Mouse (Mus musculus): ENCODE data around the gene Dnajc1.

Dnajc1 gene

DNA sequence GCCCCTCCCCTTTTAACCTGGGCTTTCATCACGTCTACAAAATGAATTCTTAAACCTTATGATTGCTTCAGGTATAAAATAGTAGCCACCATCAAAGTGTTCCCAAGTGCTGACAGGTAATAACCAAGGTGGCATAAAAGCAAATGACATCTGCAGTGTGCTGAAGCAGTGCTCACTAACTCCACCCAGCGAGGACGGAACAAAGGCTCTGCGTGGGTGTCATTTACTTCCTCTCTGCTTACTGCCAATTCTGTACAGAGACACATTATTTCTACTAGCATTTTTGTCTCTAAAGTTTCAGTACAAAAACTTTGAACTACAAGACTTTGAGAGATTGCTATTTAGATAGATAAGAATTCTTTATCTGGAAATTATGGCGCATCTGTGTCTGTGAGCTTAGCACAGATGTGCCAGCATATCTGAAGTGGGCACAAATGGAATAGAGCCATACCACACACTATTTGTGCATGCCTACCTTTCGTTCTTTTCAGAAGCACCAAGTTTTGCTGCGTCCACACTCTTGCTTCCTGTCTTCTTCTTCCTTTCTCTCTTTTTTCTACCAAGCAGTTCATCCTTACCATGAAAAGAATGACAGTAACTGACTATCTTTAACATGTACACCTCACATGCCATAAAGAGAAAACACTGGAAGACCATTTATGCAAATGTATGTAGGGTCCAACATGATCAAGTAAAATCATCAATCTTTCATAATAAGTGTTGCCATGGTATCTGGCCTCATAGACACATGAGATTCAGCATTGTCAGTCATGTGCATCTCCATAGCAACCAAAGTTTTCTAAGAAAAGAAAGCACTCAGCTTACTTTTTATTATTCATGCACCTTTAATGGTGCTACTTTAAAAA is 85.0 kb downstream of the Dnajc1 start:
- no peak for DNase-seq (ENCODE audit: extremely low read depth, low read depth, low spot score)

DNA sequence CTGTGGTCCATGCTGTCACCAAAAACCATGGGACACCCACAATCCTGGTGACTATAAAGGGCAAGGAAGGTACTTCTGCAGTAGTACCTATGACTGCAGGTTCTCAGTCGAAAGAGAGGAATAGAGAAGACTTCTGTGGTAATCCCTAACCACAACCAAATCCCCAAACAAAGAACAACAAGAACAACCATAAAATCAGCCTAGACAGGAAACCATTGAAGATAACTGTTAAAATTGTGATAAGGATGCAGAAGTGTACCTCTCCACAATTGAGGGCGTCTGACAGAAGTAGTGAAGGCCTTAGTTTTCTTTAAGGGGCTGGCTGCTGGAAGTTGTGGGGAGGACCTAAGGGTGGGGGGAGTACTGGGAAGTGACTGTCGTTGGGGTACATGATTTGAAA is 91.7 kb downstream of the Dnajc1 start:
- DNase-seq (ENCODE audit: extremely low read depth, low read depth, low spot score): no peak

DNA sequence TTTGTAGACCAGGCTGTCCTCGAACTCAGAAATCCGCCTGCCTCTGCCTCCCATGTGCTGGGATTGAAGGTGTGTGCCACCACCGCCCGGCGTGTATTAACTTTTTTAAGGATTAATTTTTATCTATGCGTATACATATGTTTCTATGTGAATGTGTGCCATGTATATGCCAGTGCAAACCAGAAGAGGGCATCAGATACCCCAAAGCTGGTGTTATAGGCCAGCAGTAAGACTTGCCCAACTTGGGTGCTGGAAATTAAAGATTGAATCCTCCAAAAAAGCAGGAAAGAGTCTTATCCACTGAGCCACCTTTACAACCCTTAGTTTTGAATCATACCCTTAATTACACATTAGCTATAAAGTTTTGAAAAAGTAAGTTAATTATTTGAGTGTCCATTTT is 107.5 kb downstream of the Dnajc1 start:
- no peak for DNase-seq (ENCODE audit: extremely low read depth, low read depth, low spot score)

DNA sequence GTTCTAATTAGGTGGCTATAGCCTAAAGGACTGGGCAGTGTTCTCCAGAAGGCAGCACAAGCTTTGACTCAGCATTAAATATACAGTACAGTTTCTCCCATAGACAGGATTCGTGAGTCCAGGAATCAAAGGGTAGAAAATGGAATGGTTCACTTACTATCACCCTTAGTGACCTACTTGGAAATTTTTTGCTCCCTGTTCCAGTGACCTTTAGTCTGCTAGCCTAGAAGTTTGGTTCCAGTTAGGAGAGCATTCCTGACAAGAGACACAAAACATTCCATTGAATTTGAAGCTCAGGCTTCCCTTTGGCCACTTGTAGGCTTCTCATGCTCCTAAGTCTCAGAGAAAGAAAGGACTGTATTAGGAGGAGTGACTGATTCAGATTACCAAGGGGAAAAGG is 126.9 kb downstream of the Dnajc1 start:
- no peak for DNase-seq (ENCODE audit: extremely low read depth, low read depth, low spot score)

DNA sequence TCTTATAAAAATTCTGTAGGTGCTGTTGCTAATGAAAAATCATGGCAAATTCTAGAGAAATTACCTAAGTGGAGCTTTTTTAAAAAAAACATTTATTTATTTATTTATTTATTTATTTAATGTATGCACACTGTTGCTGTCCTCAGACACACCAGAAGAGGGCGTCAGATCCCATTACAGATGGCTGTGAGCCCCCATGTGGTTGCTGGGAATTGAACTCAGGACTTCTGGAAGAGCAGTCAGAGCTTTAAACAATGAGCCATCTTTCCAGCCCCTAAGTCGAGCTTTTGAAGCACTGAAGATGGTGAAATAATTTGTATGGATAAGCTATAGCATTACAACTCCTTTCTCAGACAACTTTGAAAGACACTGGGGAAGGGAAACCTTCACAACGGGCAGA is 128.1 kb downstream of the Dnajc1 start:
- no peak for DNase-seq (ENCODE audit: extremely low read depth, low read depth, low spot score)

DNA sequence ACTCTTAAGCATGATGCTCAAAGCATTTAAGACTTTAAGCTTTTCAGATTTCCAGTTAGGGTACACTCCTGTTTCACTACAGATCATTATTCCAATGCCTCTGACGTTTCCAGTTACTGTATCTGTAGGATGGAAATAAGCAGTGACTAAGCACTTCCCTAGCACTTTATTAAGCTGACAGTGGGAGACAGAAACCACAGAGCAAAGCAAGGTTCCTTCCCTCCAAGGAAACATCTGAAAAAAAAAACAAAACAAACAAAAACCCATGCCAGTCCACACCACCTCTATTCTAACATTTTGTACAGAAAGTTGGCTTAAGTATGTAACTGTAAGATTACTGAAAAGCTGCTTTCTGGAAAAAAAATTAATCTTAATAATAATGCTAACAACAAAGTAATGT is 130.3 kb downstream of the Dnajc1 start:
- DNase-seq (ENCODE audit: extremely low read depth, low read depth, low spot score): no peak

DNA sequence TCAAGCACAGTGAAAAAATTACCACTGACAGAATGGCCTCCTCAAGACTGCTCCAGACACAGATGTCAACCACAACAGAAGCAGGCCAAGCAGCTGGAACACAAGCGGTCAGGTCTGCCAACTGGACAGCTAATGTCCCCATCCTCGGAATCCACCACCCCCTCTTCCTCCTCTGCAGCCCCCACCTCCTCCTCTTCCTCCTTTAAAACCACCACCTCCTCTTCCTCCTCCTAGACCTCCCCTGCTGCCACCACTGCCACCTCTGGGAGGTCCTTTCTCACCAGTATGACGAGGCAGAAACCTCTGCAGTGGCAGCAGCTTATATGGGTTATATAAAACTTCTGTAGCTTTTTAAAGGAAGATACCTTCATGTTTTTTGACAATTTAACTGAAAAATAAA is 143.4 kb downstream of the Dnajc1 start:
- DNase-seq (ENCODE audit: extremely low read depth, low read depth, low spot score): no peak

DNA sequence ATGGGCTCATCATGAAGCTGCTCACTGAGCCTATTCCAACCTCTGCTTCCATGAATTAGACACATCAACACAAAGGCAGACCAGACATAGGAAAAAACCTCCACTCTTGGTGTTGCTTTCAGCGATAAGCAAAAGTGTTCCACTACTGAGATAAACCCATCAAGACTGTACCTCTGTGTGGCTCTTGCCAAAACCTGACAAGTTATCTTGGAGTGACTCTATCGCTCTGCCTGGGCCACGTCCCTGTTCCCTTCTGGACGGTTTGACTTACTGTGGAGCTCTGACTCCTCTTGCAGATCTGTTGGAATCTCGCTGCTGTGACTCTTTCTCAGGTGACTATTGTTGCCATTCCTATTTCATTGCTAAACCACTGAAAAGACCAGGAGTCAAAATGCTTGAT is 157.1 kb downstream of the Dnajc1 start:
- no peak for DNase-seq (ENCODE audit: extremely low read depth, low read depth, low spot score)

DNA sequence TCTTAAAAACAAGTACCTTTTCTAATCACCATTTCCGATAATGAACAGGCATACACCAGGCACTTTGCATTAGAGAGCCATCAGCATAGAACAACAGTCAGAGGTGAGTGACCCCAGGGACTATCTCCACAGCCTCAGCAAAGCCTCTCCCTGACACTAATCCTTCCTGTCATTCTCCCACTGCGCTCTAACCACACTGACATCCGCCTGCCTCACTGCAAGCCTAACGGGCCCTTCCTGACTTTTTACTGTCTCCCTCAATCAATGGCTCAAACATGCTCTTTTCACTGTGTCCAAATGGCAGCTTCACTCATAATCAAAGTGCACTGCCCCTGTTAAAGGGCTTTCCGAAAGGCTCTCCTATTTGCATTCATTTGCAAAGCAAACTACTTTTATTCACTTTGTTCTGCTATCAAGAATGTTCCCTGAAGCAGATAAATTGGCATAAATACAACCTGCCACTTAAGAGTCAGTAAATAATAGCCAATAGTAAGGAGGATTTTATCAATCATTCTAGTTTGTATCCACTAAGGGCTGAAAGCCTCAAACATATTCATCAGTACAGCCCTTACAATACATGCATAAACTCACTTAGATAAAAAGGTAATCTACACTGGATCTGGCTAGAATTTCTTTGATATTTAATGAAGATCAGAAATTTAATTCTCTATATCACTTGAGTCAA is 159.6 kb downstream of the Dnajc1 start:
- DNase-seq (ENCODE audit: extremely low read depth, low read depth, low spot score): no peak

DNA sequence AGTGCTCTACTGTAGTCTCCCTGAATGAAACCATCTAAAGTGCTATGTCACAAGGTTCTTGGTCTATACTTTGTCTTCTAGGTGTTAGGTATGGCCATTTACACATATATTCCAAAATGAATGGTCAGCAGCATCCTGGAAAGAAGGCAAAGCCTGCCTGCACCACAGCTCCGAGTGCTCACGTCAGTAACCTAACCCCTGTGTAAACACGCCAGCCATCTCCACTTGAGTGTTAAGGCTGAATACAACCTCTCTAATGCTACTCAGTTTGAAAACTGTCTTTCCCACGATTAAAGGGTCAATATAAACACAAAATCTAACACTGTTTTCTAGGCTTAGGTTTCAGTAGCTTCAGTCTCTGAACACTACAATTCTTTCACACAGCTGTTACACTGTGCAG is 161.5 kb downstream of the Dnajc1 start:
- DNase-seq (ENCODE audit: extremely low read depth, low read depth, low spot score): no peak

DNA sequence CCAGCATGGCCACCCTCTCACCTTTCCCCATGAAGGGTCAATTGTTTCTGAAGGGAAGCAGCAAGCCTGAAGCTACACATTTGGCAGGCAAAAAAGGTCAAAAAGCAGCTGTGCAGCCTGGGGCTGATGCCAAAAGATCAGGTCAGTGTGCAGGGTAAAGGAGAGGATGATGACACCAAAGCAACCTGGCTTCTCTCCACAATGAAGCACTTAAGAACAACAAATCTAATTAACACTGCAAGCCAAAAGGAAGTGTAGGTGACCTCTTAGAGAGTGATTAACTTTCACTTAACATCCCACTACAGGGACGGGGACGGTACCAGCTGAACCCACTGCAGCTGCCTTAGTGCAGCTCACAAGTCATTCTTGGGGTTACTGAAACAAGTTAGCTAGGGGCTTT is 163.4 kb downstream of the Dnajc1 start:
- no peak for DNase-seq (ENCODE audit: extremely low read depth, low read depth, low spot score)

DNA sequence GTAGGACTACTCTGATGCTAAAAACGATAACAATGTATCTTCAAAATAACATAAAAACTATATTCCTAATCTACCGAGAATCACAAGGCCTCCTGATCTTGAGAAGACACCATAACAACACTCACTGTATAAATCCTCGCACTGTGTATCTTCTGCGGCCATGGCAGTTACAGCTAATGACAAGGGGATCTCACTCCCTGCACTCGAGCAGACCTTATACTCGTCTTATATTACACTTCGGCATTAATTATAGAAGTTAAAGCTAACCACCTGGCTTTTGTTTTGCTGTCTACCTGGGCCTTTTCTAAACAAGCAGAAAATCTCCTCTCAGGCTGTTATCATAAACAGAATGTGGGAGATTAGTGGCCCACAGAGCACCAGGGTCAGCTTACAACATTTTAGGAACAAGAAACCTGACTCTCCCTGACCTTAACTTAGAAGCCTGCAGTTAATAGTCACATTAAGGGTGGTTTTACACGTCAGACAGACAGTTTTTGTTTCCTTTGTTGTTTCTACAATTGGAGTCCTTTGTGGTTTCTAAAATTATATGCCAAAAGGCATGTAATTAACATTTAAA is 164.1 kb downstream of the Dnajc1 start:
- no peak for DNase-seq (ENCODE audit: extremely low read depth, low read depth, low spot score)

DNA sequence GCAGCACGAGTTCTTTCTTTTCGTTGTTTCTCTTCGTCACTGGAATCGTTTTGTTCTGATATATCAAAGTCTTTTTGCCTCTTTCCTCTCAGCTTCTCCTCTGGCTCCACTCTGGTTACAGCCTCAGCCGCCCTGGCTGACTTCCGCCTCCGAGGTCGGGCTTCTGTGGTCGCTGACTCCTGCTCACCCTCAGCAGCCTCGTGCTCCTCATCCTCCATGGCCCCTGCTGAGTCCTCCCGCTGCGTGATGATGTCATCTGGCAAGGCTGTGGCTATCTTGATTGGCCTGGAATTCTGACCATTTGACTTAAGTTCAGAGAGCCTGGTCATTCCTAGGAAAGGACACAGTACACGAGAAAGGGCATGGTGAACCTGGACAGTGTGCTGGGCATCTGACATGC is 173.1 kb downstream of the Dnajc1 start:
- DNase-seq (ENCODE audit: extremely low read depth, low read depth, low spot score): no peak

DNA sequence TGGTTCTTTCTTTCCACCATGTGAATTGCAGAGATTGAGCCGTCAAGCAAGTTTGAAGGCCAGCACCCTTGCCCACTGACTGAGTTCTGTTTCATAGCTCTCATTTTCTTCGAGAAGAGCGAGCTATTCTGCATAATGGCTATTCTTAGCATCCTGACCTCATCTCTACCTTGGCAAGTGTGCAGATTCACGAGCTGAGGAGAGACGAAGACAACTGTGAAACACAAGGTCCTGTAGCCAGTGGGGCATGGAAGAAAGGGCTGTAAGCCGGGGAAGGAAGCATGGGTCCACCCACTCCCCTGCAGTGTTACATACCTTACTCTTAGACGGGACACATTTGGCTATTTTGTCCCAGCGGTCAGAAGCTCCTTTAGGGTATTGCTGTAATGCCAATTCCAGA is 173.5 kb downstream of the Dnajc1 start:
- no peak for DNase-seq (ENCODE audit: extremely low read depth, low read depth, low spot score)

DNA sequence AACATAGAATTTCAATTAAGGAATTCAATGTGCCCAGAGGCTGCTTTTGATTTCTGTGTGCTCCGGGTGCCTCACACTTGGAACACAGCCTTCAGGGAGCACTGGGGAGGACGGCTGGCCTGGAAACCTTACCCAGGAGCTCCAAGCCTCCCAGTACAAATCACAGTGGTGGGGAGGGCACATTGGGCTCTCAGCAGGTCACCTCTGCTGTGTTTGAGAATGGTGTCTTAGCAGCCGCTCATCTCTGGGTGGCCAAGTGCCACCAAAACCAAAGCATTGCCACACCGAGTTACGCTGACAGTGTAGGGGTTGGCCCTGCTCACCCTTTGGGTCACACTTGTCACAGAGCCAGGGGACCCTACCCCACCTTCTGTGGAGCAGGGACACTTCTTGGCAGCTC is 174.1 kb downstream of the Dnajc1 start:
- no peak for DNase-seq (ENCODE audit: extremely low read depth, low read depth, low spot score)

DNA sequence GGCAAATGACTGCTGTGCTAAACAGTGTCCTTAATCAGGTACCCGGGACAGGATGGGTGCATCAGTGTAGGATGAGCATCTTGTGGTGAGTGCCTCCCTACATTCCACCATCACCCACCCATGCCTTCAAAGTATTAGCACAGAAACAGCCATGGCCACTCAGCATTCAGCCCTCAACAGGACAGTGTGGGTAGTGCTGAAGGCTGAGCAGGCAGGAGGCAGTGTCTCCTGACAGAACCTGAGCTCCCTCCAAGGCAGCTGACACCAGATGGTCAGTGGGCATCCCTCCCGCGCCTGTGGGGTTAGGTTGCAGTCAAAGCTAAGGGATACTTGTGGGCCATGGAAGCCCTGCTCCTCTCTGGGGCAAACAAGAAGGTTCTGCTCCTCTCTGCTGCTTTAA is 174.8 kb downstream of the Dnajc1 start:
- no peak for DNase-seq (ENCODE audit: extremely low read depth, low read depth, low spot score)

DNA sequence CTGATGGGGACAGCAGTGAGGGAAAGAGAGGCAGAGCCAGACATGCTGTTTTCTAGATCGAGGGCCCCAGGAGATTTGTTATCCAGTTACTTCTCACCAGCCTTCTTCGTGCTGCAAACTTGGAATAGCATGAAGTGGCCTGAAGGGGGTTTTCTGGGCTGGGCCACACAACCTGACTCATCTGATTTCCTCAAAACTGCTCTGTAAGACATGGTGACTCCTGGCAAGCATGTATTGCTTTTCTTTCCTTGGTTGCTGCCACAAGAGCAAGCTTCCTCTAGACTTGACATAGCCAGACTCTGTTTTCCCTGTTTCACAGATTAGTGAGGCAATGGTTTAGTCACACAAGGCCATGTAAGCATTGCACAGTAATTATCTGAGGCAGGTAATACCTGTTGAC is 178.6 kb downstream of the Dnajc1 start:
- DNase-seq (ENCODE audit: extremely low read depth, low read depth, low spot score): no peak

DNA sequence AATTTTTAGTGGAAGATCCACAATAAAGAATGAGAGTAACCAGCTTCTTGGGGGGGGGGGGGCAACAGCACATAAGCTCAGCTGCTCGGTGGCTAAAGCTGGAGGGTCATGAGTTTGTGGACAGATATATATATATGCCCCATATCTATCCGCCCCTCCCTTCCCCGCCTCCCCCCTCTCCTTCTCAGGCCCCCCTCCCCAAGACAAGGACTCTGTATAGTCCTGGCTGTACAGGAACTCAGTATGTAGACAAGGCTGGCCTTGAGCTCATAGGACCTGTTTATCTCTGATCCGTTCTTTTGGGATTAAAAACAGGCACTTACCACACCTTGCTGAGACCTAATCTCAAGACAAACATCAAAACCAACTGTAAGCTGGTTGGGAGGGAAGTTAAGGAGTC is 182.7 kb downstream of the Dnajc1 start:
- DNase-seq (ENCODE audit: extremely low read depth, low read depth, low spot score): no peak

DNA sequence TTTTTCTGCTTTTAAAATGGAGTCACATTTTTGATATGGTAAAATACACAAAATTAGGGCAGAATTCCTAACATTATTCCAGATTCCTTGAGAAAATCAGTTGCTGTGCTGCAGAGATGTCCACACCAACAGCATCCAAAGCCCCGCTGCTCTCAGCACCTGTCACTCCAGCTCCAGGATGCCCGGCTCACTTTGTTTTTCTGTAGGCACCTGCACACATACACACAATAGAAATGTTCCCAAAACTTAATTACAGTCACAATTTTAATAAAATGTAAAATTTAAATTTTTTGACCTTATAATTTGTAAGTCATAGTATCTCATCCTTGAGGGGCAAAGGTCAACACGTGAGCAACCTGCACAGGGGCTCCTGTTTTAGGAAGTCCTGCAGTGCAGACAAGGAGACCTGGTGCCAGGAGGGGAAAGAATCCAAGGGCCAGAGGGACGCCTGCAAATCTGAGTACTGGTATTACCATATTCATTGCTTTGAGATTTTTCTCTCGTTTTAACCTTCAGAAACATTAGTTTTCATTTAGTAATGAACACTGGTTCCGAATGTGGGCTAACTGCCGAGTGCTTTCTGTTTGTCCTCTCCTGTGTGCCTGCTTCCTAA is 183.3 kb downstream of the Dnajc1 start:
- no peak for DNase-seq (ENCODE audit: extremely low read depth, low read depth, low spot score)

DNA sequence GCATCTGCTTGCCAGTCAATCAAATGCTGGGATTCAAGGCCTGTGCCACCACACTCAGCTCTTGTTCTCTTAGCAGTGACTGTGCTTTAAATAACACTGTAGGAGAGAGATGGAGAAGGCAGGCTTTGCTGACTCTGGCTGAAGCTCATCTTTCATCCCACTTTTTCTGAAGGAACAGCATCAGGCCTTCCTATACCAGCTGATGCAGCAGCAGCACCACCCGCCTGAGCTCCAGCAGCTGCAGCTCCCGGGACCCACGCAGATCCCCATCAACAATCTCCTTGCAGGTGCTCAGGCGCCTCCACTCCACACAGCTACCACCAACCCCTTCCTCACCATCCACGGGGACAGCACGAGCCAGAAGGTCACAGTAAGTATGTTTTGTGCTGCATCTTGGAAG is 184.1 kb downstream of the Dnajc1 start:
- DNase-seq (ENCODE audit: extremely low read depth, low read depth, low spot score): no peak

DNA sequence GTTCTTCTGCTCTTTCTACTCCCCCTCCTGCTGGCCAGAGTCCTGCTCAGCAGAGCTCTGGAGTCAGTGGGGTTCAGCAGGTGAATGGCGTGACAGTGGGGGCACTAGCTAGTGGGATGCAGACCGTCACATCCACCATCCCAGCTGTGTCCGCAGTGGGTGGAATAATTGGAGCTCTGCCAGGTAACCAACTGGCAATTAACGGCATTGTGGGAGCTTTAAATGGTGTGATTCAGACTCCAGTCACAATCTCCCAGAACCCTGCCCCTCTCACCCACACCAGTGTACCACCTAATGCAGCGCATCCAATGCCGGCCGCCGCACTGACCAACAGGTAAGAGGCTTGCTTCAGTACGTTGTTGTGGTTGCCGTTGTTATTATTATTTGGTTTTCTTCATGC is 185.8 kb downstream of the Dnajc1 start:
- no peak for DNase-seq (ENCODE audit: extremely low read depth, low read depth, low spot score)

DNA sequence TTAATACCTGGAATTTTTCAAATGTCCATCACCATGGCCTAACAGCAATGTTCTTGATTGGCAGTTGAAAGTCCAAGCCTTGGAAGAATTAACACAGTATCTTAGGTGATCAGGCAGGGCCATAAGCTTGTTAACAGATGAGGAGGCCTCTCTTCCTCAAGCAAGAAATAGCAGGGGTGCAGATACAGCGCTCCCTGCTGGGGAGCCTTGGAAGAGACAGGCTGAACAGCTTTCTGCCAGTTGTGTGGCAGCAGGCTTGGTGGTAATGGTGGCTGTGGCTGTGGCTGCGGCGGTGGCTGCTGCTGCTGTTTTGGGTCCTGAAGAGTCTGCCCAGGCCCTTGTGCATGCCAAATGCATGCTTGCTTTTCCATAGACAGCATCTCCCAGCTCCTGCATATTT is 187.5 kb downstream of the Dnajc1 start:
- DNase-seq (ENCODE audit: extremely low read depth, low read depth, low spot score): no peak
